Mouse (Mus musculus) heart, embryonic 13.5 days (tissue): ENCODE results near the gene Nphp1. TPM values are rescaled to one million over a fixed set of nuclear protein-coding genes. Genes with fewer than 3 reads are reported as not detected.
A peak's percentile ranks its signal among the peaks of the same experiment; 100 is the strongest.

ENCODE experiments used
- ATAC-seq: fragments of 200-750 bp; cut with Nextera tagmentation; 2 replicates; pipeline ENCODE4 v1.8.0; 2017; ENCODE audit warnings: moderate TSS enrichment; ENCODE audit not compliant: insufficient number of reproducible peaks, low FRiP score, low TSS enrichment; ENCODE audit errors: extremely low read depth
- H3K27ac ChIP-seq: fragments of 300-500 bp; sonication (generic); replicated peaks from 2 replicates; pipeline ENCODE4 v1.5.1; 2015; ENCODE audit warnings: moderate library complexity, mild to moderate bottlenecking, inconsistent platforms
- H3K27me3 ChIP-seq: fragments of 300-500 bp; sonication (generic); replicated peaks from 2 replicates; pipeline ENCODE4 v1.6.1; 2015; ENCODE audit warnings: mild to moderate bottlenecking, inconsistent platforms
- H3K36me3 ChIP-seq: fragments of 300-500 bp; sonication (generic); 2 replicates; pipeline ENCODE4 v1.6.1; 2015; ENCODE audit warnings: mild to moderate bottlenecking, inconsistent platforms
- H3K4me1 ChIP-seq: fragments of 300-500 bp; sonication (generic); 2 replicates; pipeline ENCODE4 v1.6.1; 2015; ENCODE audit warnings: inconsistent platforms
- H3K4me2 ChIP-seq: fragments of 300-500 bp; sonication (generic); 2 replicates; pipeline ENCODE4 v1.6.1; 2015; ENCODE audit warnings: inconsistent platforms, mild to moderate bottlenecking, moderate library complexity
- H3K4me3 ChIP-seq: fragments of 300-500 bp; sonication (generic); 2 replicates; pipeline ENCODE4 v1.5.1; 2015; ENCODE audit warnings: moderate library complexity, mild to moderate bottlenecking, inconsistent platforms
- H3K9ac ChIP-seq: fragments of 300-500 bp; sonication (generic); 2 replicates; pipeline ENCODE4 v1.6.1; 2015; ENCODE audit warnings: inconsistent platforms, mild to moderate bottlenecking, moderate library complexity
- H3K9me3 ChIP-seq: fragments of 300-500 bp; sonication (generic); 2 replicates; pipeline ENCODE4 v1.6.1; 2016; ENCODE audit warnings: inconsistent platforms
- WGBS: fragments of 180-500 bp; shearing (Covaris S2); methylation state at CpG from one replicate; pipeline ENCODE4 v1.1.7; 2015; ENCODE audit warnings: mixed read lengths; 5-methylcytosine and 5-hydroxymethylcytosine counted together
- polyA plus RNA-seq: library from polyadenylated mRNA; unstranded; fragments of >200 nt; fragmentation: Nextera tagmentation; extraction: Ambion mirVana; gene quantifications from 2 replicates; pipeline ENCODE4 v1.2.1, GENCODE M21; 2015

Nphp1 gene
- polyA plus RNA-seq = 14.9 and 16.4 TPM in 2 replicates

DNA sequence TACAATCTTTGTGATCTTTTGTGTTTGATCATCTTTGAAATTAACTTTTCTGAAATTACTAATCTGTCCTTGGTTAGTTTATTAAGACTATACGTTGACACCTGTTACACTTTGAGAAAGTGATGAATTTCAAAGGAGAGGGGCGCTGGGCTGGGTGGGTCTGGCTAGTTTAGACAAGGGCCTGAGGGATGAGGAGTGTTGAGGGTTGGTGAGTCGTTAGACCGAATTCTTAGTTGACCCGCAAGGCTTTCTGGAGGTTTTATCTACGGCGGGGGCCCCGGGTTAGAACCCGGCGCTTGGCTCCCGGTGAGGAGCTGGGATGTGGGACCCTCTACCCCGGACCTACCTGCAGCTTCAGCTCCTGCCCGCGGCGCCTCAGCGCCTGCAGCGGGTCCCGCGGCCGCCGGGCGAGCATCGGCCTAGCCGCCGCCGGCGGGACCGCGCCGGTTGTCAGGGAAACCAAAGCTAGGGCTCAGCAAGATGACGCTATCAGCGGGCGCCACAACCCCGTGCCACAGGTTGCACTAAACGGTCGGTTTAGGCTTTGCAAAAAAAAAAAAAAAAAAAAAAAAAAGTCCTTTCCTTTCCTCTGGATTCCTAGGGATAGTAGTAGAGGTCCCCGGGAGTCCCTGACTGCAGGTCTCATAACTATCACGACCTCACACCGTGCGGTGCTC is at the start of gene Nphp1:
Gene Nphp1, minus strand, starts transcription at position 458 of the 677 bp plus-strand sequence.
- no peaks in the 10 kb centered on the region for H3K9me3 ChIP-seq
- H3K4me2 ChIP-seq = peak within 1 kb of the TSS; percentile 81
- peak within 1 kb of the TSS; percentile 88 for H3K9ac ChIP-seq
- under 1% methylated on average over 40 of the region's 40 CpGs for WGBS
- H3K4me1 ChIP-seq = peaks cover 24% of the 10 kb centered on the region
- peak within 1 kb of the TSS; percentile 56 for H3K27ac ChIP-seq
- H3K36me3 ChIP-seq = no peaks in the 10 kb centered on the region
- no peaks in the 10 kb centered on the region for H3K27me3 ChIP-seq
- ATAC-seq = peak; percentile 55
- peak within 1 kb of the TSS; percentile 79 for H3K4me3 ChIP-seq

DNA sequence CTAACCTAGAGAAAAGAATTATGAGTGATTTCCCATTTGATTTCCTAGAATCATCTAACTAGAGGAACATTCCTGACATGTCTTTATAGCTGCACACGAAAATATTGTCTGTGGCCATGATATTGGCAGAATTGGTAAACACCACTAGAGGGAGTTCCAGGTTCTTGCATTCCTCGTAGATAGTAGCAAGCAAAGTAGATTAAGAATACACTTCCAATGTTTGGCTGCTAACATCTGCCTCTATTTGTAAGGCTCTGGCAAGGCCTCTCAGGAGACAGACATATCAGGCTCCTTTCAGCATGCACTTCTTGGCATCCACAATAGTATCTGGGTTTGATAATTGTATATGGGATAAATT is 44.1 kb upstream of the Nphp1 start:
- no peak overlapping the region for H3K9ac ChIP-seq
- H3K9me3 ChIP-seq = no peaks in the 10 kb centered on the region
- no peak overlapping the region for H3K27ac ChIP-seq
- H3K36me3 ChIP-seq = peaks cover 6% of the 10 kb centered on the region; the same call in 1 of the 2 replicates
- no peak overlapping the region for H3K4me2 ChIP-seq
- WGBS = 19% methylated on average over 2 of the region's 2 CpGs
- H3K4me1 ChIP-seq = peaks cover 15% of the 10 kb centered on the region
- no peak overlapping the region for H3K4me3 ChIP-seq
- H3K27me3 ChIP-seq = peaks cover 34% of the 10 kb centered on the region
- ATAC-seq = no peak

DNA sequence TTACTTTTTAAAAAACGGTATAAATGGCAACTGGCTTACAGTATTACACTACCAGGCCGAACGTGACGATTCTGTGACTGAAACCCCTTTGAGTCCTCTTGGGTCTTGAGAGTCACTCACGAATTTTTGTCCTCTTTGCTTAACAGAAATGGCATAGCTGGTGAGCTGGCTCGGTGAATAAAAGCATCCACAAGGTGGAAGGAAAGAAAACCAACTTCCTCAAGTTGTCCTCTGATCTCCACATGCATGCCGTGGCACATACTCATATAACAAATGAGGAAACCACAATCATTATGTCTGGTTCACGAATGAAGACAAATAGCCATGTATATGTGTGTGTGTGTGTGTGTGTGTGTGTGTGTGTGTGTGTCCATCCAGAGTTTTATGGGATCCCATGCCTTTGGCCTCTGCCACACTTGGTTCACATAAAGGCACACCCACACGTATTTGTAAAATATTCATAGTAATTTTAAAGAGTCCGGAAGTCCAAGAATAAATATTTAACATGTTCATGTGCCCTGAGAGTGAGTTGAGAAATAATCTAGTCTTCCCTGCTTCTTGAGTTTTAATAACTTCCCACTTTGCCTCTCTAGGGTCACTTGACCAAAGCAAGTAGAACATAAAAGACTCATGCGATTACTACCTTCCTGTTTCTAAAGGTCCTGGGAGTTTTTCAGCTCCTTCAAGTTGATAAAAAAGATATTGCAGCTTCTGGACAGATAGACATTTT is 43.6 kb upstream of the Nphp1 start:
- WGBS = 41% methylated on average over 11 of the region's 11 CpGs
- Histone ChIP-seq H3K27ac (no peak overlapping the region), H3K36me3 (peaks cover 8% of the 10 kb centered on the region), H3K4me2 (peak overlapping the region; percentile 89), H3K9me3 (no peaks in the 10 kb centered on the region), H3K4me3 (peak overlapping the region; percentile 87), H3K4me1 (peaks cover 15% of the 10 kb centered on the region), H3K9ac (peak overlapping the region; percentile 75), H3K27me3 (peaks cover 28% of the 10 kb centered on the region)
- peak; percentile 8; the same call in 1 of the 2 replicates for ATAC-seq

DNA sequence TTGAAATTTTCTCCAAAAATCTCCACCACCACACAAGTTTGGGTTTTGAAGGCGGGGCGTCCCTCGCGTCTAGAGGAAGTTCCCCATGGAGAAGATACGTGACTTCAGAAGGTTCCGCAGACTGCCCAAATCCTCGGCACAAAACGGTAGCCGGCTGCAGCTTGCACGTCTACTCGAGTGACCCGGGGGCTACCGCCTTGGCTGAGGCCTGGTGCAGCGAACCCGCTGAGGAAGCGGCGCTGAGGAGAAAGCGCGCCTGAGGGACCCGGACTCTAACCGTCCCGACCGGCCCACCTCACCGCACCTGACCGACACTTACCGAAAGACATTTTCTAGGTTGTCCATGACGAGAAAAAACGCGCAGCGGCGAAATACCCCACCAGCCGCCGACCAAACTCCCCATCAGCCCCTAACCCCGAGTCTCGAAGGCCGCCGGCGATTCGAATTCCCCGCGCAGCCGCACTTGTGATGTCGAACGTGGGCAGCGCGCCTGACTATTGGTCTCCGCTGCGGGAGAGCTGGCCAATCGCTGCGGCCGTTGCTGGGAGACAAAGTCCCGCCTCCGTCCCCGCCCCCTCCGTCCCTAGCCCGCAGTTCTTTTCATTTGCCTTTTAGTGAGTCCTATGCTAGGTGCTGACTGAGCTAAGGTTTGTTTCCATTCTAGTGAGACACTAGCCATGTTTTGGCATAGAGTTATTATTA is 42.9 kb upstream of the Nphp1 start, which contains the start of gene Bub1:
Gene Bub1, minus strand, starts transcription at position 465 of the 702 bp plus-strand sequence.
- Histone ChIP-seq H3K36me3 (peaks cover 13% of the 10 kb centered on the region), H3K4me1 (peaks cover 15% of the 10 kb centered on the region), H3K27ac (0 out of 2 replicates have a peak within 1 kb of the TSS, but pooled peaks have one; percentile 15), H3K27me3 (peaks cover 23% of the 10 kb centered on the region), H3K9ac (peak within 1 kb of the TSS; percentile 86), H3K4me3 (peak within 1 kb of the TSS; percentile 87), H3K9me3 (no peaks in the 10 kb centered on the region), H3K4me2 (peak within 1 kb of the TSS; percentile 89)
- WGBS = under 1% methylated on average over 56 of the region's 56 CpGs
- peak; percentile 87 for ATAC-seq

DNA sequence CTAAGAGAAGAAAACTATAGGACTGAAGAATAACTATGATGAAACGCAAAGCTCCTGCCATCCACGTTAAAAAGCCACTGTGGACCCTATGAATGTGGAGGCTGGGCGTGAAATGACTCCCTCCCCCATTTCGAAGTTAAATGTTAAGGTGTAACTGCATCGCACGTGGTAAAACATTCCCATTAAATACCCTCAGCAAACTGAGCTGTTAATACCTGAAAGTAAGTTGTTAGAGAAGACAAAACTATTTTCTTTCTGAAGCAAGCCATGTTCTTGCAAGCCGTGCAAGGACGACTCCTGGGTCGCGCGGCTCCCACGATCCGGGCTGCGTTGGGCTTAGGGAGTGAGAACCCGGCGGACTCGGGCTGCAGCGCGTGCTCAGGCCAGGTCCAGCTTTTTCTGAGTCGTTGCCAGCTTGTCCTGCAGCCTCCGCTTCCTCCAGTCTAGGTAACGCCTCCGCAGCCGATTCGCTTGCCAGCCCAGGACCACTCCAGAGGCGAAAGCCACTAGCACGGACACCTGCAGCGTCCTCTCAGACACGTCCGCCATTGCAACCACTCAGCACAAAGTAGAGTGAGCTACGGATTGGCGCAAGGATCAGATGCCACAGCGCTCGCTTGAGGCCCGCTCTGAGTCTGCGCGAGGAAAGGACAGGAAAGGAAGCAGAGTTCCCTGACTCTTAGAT is 3.4 kb upstream of the Nphp1 start, which contains the start of gene Mtln:
Gene Mtln, minus strand, starts transcription at position 570 of the 685 bp plus-strand sequence.
- peak within 1 kb of the TSS; percentile 75 for H3K4me2 ChIP-seq
- ATAC-seq = peak; percentile 88
- peak within 1 kb of the TSS; percentile 80 for H3K9ac ChIP-seq
- H3K4me3 ChIP-seq = peak within 1 kb of the TSS; percentile 59
- H3K27ac ChIP-seq = peak within 1 kb of the TSS; percentile 75
- no peaks in the 10 kb centered on the region for H3K27me3 ChIP-seq
- no peaks in the 10 kb centered on the region for H3K9me3 ChIP-seq
- H3K4me1 ChIP-seq = peaks cover 24% of the 10 kb centered on the region
- WGBS = 2% methylated on average over 37 of the region's 37 CpGs
- H3K36me3 ChIP-seq = no peaks in the 10 kb centered on the region

DNA sequence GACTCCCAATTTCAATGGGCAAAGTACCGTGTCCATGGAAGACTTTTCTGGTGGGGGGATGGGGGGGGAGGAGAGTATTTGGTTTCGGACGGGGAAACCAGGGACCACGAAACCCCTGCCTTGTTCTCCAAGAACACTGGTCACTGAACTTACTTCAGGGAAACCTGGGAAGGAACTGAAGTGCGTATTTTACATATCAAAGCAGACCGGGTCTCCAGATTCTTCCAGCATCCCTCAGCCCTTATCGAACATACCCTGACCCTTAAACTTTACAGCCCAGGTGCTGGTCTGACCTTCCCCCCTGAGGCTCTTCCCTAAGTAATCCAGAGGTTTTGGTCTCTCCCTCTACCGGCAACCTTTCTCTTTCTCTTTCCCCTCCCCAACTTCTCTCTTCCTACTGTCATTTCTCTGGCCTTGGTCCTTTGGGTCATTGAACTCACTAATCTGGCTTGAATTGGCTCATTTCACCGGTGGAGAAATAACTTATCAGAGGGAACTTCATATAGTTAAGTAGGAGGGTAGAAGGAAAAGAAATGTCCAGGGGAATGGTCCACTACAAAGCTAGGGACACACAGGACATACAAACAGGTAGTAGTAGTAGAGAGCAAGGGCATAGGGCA is 1.1 kb upstream of the Nphp1 start:
- Histone ChIP-seq H3K4me3 (peak overlapping the region; percentile 79), H3K4me1 (peaks cover 24% of the 10 kb centered on the region), H3K27me3 (no peaks in the 10 kb centered on the region), H3K9ac (peak overlapping the region; percentile 88), H3K36me3 (no peaks in the 10 kb centered on the region), H3K9me3 (no peaks in the 10 kb centered on the region), H3K27ac (no peak overlapping the region), H3K4me2 (peak overlapping the region; percentile 81)
- 26% methylated on average over 9 of the region's 9 CpGs for WGBS
- no peak for ATAC-seq

DNA sequence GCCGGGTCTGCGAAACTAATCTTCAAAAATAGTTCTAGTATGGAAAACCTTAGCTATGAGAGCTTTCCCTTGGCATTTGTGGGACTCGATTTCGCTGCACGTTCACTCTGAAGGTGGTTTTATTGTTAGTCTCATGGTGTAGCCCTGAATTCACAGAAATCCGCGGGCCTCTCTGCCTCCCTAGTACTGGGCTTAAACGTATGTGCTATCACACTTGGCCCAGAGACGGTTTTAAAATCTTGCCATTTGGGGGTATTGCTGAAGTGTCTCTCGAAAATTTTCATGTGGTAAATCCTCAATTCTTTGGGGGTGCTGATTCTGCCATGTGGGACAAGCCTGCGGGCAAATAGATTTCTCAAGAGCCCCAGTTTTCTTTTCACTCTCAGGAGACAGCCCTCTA is 441 bp upstream of the Nphp1 start:
- Histone ChIP-seq H3K36me3 (no peaks in the 10 kb centered on the region), H3K27me3 (no peaks in the 10 kb centered on the region), H3K4me2 (peak overlapping the region; percentile 81), H3K9me3 (no peaks in the 10 kb centered on the region), H3K27ac (peak overlapping the region; percentile 56), H3K4me1 (peaks cover 24% of the 10 kb centered on the region), H3K9ac (peak overlapping the region; percentile 88), H3K4me3 (peak overlapping the region; percentile 79)
- 6% methylated on average over 11 of the region's 11 CpGs for WGBS
- ATAC-seq = no peak

DNA sequence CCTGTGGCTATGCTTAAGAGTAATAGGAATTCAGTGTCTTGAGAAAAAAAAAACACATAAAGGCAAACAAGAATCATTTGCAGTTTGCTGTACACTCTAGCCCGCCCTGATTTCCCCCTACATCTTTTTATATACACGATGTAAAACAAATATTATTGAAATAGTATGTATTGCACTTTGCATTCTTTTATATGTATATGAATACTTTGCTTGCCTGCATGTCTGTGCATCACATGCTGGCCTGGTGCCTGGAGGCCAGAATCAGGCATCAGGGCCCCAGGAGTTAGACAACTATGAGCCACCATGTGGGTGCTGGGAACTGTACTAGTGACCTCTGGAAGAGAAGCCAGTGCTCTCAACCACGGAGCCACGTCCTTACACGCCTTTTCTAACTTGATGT is 1.5 kb downstream of the Nphp1 start:
- H3K27me3 ChIP-seq = no peaks in the 10 kb centered on the region
- peaks cover 24% of the 10 kb centered on the region for H3K4me1 ChIP-seq
- no peak overlapping the region for H3K27ac ChIP-seq
- H3K9me3 ChIP-seq = no peaks in the 10 kb centered on the region
- H3K4me2 ChIP-seq = no peak overlapping the region
- H3K9ac ChIP-seq = no peak overlapping the region
- H3K4me3 ChIP-seq = no peak overlapping the region
- no peak for ATAC-seq
- no peaks in the 10 kb centered on the region for H3K36me3 ChIP-seq
- 86% methylated on average over 5 of the region's 5 CpGs for WGBS

DNA sequence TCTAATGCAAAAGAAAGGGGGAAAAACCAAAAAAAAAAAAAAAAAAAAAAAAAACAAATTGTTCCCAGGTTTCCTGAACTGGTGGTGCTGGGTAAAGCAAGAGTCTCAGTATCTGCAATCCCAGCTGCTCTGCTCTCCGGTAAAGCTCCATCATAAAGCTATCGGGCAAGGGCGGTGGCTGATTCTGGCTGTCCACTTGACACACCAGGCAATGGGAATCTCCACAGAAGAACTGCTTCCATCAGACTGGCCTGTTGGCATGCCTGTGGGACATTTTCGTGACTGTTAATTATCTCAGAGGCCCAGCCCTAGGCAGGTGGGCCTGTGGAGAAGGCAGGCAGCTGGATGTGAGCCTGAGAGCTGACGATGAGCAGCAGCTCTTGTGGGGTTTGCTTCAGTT is 10.2 kb downstream of the Nphp1 start:
- no peak overlapping the region for H3K27ac ChIP-seq
- H3K4me1 ChIP-seq = no peaks in the 10 kb centered on the region; the same call in 1 of the 2 replicates
- H3K27me3 ChIP-seq = no peaks in the 10 kb centered on the region
- H3K4me2 ChIP-seq = no peak overlapping the region
- H3K4me3 ChIP-seq = no peak overlapping the region
- WGBS = 77% methylated on average over 5 of the region's 5 CpGs
- H3K9me3 ChIP-seq = no peaks in the 10 kb centered on the region
- no peak for ATAC-seq
- peaks cover 16% of the 10 kb centered on the region for H3K36me3 ChIP-seq
- H3K9ac ChIP-seq = no peak overlapping the region

DNA sequence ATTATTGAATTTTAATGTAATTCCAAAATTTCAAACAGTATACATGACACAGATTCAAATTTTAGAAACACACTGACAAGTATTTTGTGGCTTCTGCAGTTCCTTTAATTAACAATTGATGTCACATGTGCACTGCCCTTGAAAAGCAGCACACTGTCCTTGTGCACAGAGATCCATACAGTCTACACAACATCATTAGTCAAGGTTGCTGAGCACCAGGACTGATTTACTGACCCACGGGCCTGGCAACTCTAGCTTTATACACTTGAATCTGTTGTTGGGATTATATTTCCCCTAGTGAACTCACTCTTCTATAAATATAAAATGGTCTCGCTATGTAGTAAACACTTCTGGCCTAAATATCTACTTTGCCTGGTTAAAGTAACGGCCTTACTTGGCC is 13.7 kb downstream of the Nphp1 start:
- ATAC-seq = no peak

More for the DNA sequence above, 13.7 kb downstream of the Nphp1 start:
- no peak overlapping the region for H3K27ac ChIP-seq
- H3K4me2 ChIP-seq = no peak overlapping the region
- no peak overlapping the region for H3K4me3 ChIP-seq
- WGBS = 74% methylated on average over 3 of the region's 3 CpGs
- H3K9me3 ChIP-seq = no peaks in the 10 kb centered on the region
- H3K4me1 ChIP-seq = no peaks in the 10 kb centered on the region; the same call in 1 of the 2 replicates
- peaks cover 31% of the 10 kb centered on the region for H3K36me3 ChIP-seq
- H3K9ac ChIP-seq = no peak overlapping the region
- H3K27me3 ChIP-seq = no peaks in the 10 kb centered on the region
